Mouse (Mus musculus) naive thymus-derived CD4-positive, alpha-beta T cell, adult 2 months (primary cell): ENCODE measurements at regions not wholly inside any gene's neighbourhood (a gene's known extent, or its start where the extent isn't known, plus 50 kb on each side); places are given as distances from the start of the nearest gene placed in this dataset.

ENCODE experiments used
- DNase-seq: peaks from one replicate; pipeline ENCODE4 v3.0.0-alpha.2; 2011; ENCODE audit warnings: low read depth

DNA sequence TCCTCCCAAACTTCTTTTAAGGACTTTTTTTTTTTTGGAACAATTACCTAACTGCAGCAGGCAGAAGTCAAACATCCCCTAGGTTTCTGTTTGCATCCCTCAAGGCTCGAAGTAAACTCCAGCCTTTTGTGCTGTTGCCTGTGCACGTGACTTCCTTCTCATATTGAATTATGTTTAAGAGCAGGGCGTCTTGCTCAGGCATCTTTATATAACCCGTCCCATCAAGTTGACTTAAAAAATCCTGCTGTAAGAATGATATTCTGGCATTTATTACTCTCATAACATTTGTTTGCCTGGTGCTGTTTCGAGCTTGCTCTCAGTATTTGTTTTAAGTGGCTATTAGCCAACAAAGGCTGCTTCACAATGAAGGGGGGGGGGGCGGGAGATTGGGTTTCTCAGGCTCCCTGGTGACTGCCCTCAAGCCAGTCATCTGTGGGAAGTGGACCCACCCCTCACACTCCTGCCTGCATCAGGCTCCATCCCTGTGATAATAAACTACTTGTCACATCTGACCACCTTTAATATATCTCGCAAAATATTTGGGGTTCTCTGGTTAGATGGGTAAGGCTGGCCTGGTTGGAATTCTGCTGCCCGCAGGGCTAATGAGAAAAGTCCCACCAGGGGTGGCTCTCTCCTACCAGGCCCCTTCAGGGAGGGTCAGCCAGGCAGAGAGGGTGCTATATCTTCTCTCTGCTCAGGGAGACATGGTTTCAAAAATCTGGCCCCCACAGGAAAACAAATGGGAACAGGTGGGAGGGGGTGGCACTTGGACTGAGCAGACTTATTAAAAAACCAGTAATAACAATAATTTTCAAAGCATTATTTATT, 277.1 kb upstream of the Atp5g3 start:
- no peak for DNase-seq

GRCm38 (mm10) chr2:74178106-74178505, 267.0 kb upstream of the Atp5g3 start:
- no peak for DNase-seq

GRCm38 (mm10) chr2:74168776-74169570, 257.8 kb upstream of the Atp5g3 start:
- DNase-seq, result no peak

GRCm38 (mm10) chr2:74168307-74168706, 257.2 kb upstream of the Atp5g3 start:
- DNase-seq, result no peak

- DNase-seq, result no peak
Observed at GRCm38 (mm10) chr2:74154062-74154461, 242.9 kb upstream of the Atp5g3 start.

- DNase-seq, result no peak
Observed at GRCm38 (mm10) chr2:74153247-74153850, 242.2 kb upstream of the Atp5g3 start.

DNA sequence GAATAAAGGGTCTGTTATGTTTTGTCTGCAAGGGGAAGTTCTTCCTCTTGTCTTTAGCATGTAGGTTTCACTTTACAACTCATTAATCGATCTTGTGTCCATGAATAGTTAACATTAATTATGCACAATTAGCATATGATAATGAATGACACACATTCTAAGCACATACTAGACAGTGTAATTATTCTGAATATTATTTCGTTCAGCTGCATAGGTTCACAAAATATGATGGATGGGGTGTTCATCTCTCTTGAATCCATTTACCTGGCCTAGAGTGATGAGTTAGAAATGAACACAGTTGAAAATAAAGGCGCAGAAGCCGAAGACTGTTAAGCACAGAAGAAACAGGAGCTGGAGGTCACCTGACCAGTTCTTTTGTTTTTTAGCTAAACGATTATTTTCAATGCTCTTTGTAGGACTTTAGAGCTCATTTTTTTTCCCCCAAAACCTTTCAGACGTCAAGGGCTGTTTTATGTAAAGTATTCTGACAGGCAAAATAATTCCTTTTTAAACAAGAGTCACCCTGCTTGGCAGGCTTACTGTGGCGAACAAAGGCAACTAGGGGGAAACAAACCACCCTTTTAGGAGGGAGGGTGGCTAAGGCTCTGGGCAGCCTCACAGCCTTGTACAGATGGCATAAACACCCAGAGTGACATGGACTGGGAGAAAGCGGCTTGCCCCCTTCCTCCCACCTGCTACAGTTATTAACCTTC, 241.6 kb upstream of the Atp5g3 start:
- no peak for DNase-seq

DNA sequence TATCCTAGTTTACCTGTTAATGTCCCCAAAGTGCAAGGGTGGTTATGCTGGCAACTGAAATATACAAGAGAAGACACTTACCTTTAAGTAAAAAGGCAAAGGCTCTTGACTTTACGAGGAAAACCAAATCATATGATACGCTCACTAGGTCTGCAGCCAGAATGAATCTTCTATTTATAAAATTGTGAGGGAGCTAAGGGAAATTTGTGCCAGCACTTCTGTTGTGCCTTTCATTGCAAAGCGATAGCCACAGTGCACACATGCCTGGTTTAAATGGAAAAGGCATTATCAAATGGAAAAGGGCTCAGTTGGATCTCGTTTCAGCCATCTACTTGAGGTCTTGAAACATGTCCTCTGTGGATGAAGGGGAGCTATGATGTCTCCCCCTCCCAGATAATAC, 236.1 kb upstream of the Atp5g3 start:
- no peak for DNase-seq

DNA sequence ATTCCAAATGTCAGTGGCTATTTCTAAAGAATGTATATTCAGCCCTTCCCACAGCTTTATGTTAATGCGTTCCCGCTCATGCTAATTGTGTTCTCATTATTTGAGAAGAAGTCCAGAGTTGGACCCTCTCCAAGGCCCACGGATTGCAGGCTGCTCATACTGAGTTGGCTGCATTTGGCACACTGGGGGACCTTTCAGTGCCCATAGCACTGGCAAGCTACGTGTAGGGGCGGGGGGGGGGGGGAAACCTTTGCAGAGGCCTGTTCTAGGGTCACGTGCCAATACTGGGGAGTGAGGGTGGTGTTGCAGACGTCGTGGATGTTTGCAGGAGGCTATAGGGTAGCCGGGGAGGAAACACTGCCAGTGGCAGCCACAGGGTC, 225.5 kb upstream of the Atp5g3 start:
- no peak for DNase-seq

- no peak for DNase-seq
Observed at GRCm38 (mm10) chr2:74135963-74136623, 225.0 kb upstream of the Atp5g3 start.

- no peak for DNase-seq
Observed at GRCm38 (mm10) chr2:74130141-74130588, 219.0 kb upstream of the Atp5g3 start.

GRCm38 (mm10) chr2:74128782-74129538, 217.8 kb upstream of the Atp5g3 start:
- no peak for DNase-seq

GRCm38 (mm10) chr2:74127136-74127535, 216.0 kb upstream of the Atp5g3 start:
- no peak for DNase-seq

DNA sequence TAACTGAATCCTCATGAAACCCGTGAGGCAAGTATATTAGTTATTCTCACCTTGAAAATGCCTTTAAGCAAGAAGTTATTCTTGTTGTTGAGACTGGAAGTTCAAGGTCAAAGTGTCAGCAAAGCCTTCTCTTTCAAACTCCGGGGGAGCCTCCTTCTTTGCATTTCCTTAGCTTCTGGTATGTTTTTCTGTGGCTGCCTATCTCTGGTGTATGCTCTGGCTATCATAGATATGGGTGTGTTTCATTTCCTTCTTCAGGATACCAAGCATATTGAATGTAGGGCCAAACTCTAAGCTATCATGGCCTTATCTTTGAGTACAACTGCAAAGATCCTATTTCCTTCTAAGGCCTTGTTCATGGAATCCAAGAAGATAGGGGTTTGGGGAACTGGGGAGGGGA, 213.1 kb upstream of the Atp5g3 start:
- DNase-seq, result no peak

DNA sequence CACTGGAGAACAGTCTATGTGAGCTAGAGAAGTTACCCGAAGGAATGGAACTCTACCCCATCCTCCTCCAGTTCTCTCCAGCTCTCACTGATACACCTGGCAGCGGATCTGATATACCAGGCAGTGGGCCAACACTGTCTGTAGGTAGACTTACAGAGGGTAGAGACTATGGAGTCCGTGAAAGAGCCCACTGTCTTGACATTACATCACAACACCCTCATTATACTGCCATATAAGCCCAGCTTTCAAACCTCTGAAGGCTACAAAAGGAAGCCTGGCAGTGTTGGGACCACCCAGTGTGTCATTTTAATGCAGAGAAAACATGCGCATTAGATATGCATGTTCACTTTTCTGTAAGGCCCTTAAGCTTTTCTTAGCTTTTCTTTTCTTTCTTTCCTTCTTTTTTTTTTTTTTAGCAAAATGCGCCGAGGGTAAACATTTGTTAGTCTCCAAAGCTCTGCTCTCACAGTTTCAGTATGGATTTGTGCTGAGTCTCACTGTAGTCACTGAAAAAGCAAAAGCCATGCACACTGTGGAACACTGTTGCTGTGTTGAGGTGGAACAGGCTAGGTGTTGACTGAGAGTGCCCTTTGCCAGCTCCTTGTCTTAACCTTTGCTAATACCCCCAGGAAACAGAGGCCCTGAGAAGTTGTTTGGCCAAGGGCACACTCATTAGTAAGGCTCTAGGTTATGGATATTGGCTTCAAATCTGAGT, 212.4 kb upstream of the Atp5g3 start:
- no peak for DNase-seq

GRCm38 (mm10) chr2:74122937-74123336, 211.8 kb upstream of the Atp5g3 start:
- DNase-seq, result no peak

GRCm38 (mm10) chr2:74120051-74120450, 208.9 kb upstream of the Atp5g3 start:
- no peak for DNase-seq

- DNase-seq, result no peak
Observed at GRCm38 (mm10) chr2:74119167-74119937, 208.2 kb upstream of the Atp5g3 start.

DNA sequence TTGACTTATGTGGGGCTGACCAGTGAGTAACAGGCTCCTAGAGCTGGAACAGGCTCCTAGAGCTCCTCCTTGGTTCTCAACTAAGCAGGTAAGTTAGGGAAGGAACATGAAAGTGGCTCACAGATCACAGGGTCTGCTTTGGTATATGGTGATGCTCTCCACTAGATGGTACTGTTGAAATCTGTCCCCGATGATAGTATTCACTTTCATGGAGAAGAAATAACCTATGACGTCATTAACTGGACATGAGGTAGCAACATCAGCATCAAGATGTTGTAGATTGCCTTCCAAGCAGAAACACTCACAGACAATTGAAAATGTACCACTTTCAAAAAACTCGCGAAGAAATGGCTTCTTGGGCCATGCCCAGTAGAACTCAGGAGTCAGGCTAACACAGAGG, 195.3 kb upstream of the Atp5g3 start:
- DNase-seq, result no peak
